Mouse (Mus musculus) MEL (cell line): Measurements from ENCODE around the gene Prkcq.

Source experiments
- CTCF ChIP-seq, 3 experiments: IDR thresholded peaks in 2 of 3; conservative IDR thresholded peaks in 1 of 3; 2 replicates each; pipeline ENCODE4 v1.5.1; 2011 to 2012; ENCODE audit warnings: low read length in 3 of 3, low read depth in 2 of 3, mild to moderate bottlenecking in 2 of 3, improper control_type of control experiment in 1 of 3, inconsistent platforms in 1 of 3, mixed read lengths in 1 of 3, moderate library complexity in 1 of 3; ENCODE audit not compliant: control insufficient read depth in 1 of 3, insufficient read depth in 1 of 3, poor library complexity in 1 of 3, severe bottlenecking in 1 of 3
- ELF1 ChIP-seq: IDR thresholded peaks from 2 replicates; pipeline ENCODE4 v1.6.1; 2014; ENCODE audit warnings: low read depth, mild to moderate bottlenecking, inconsistent platforms, low read length, improper control_type of control experiment, moderate library complexity
- HCFC1 ChIP-seq: IDR thresholded peaks from 2 replicates; pipeline ENCODE4 v1.6.1; 2012; ENCODE audit warnings: low read depth, mild to moderate bottlenecking, inconsistent platforms, low read length, improper control_type of control experiment, moderate library complexity
- RCOR1 ChIP-seq: IDR thresholded peaks from 2 replicates; pipeline ENCODE4 v1.6.1; 2012; ENCODE audit warnings: low read depth, mild to moderate bottlenecking, inconsistent platforms, low read length, improper control_type of control experiment

DNA sequence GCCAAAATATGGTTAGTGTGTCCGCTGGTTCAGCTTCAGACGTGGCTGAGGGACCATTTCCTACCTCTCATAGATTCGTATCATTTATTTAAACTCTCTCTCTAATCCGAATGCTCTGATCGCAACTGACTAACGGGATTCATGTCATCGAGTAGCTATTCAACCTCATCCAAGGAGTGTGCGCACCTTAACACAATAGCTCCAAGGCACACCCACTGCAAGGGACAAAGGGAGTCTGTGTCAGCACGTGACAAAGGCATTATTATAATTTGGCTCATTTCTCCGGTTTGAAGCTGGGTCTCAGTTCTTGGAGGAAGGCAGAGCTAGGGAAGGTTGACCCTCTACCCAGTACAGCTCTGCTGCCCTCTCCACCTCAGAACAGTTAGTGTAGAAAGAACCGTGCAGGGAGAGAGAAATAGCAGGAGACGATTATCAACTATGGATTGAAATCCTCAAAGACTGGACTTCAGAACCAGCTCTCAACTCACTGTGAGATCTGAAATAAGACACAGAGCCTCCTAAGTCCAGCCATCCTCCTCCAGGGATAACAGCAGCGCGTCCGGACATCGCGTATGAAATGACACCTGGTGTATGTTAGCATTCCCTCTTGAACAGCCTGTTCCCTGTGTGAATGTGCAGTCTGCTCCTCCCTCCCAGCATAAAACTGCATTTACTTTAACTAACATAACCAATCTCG, 116.1 kb downstream of the Prkcq start:
- TF ChIP-seq HCFC1: no peak
- no peak for TF ChIP-seq RCOR1
- TF ChIP-seq CTCF (IDR thresholded peaks at IDR 0.05 in 2 of 3, conservative IDR thresholded peaks at IDR 0.05 in 1 of 3; ENCODE audit: control insufficient read depth in 1 of 3, insufficient read depth in 1 of 3, low read depth in 2 of 3, low read length in 3 of 3, poor library complexity in 1 of 3, severe bottlenecking in 1 of 3): no peak
- no peak for TF ChIP-seq ELF1
